Mouse (Mus musculus) lung, adult 18-20 months (tissue): ENCODE data around the gene Cnr1.

Source experiments
- DNase-seq, 2 experiments: peaks; one replicate each; pipeline ENCODE4 v3.0.0; 2022; ENCODE audit warnings: mixed read lengths in 2 of 2

Gene Cnr1

GRCm38 (mm10) chr4:33924234-33924888, at the start of gene Cnr1:
Gene Cnr1 (plus strand): TSS chr4:33924593.
- peak; percentile 20 to 41 for DNase-seq

DNA sequence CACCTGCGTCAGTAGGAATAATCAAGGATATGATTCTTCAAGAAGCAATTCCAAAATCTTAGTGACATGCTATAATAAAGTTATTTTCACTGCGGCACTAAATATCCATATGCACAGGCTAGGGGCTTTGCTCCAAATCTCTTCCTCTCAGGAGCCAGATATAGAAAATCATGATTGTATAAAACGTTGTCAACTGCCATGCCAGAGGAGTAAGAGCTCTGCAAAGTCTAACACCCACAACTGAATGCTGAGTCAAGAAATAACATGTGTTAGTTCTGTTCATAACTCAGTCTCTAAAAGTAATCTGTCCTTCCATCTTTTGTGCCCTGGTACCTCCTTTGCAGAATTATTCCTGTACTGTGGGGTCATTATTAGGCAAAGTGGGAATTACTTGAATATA, 44.4 kb upstream of the Cnr1 start:
- DNase-seq = no peak

GRCm38 (mm10) chr4:33886026-33886425, 38.4 kb upstream of the Cnr1 start:
- DNase-seq = no peak

GRCm38 (mm10) chr4:33889976-33890375, 34.4 kb upstream of the Cnr1 start:
- no peak for DNase-seq

- no peak for DNase-seq
Measured at GRCm38 (mm10) chr4:33892178-33892869, 32.1 kb upstream of the Cnr1 start.

GRCm38 (mm10) chr4:33893841-33894240, 30.6 kb upstream of the Cnr1 start:
- DNase-seq = no peak

DNA sequence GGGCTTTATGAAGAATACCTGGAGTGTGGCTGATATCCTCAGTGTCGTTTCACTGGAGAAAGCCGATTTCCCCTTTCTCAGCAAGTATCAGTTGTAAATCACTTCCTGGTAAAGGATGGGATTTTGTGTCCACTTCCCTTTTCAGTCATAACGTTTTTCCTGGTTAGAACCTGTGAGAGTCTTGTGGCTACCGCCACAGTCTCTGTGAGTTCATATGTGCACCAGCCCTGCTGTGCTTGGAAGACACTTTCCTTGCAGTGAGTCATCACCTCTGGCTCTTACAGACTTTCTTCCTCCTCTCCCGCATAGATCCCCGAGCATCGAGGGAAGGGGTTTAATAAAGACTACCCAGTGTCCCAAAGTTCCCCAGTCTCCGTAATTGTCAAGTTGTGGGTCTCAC, 29.3 kb upstream of the Cnr1 start:
- DNase-seq = no peak

GRCm38 (mm10) chr4:33895491-33895890, 28.9 kb upstream of the Cnr1 start:
- DNase-seq = no peak

- no peak for DNase-seq
Measured at GRCm38 (mm10) chr4:33901659-33902058, 22.7 kb upstream of the Cnr1 start.

DNA sequence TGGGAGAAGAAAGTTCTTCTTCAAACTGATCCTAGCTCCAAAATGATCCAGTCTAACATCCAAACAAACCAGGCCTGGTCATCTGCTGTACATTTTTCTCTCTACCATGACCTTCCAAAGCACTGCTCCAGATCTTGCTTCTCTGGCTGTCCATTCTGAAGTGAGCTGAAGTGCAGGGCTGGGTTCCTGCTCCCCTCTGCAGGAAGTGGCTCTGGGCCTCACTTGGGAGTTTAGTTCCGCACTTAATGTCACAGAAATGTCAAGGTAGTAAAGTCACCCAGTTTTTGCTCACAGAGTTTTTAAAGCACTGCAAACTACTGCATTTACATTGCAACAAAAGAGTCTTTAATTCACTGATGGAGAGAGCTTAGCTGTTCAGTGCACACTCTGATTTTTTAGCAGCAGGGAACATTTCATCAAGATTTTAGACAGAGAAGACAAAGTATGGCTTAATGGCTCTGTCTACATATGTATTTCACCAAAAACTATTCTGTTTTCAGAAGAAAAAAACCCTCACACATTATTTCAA, 20.5 kb upstream of the Cnr1 start:
- no peak for DNase-seq

DNA sequence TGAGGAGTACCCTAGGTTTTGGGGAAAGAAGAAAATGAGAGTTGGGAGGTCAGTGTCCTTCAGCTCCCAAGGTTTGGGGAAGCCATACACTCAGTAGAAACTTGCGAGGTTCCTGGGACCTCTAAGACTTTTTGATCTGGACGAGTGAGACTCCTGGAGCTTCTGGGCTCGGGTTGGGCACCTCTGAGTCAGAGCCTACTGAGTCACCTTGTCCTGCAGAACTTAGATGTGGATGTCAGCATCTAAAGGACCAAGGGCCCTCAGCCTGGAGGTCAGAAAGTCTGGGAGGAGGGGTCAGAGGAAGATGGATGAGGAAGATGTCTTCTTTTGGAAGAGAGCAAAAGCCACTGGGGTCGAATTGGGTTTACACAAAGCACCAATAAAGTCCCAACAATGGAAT, 19.6 kb upstream of the Cnr1 start:
- no peak for DNase-seq

DNA sequence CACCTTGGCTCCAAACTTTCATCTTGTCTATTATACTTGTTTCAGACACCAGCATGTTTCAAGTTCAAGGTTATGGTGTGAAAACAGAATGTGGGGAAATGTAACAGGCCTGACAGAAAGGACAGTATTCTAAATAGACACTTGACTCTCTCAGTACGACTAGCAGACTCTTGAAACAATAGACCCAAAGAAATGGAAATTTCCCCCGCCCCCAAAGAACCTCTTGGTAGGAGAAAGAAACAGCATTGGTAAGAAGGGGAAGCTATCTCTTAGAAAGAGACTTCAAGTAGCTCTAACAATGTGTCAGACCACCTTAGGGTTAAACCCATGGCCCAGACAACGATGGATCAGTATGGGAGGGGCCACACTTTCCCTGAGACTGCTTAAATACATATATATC, 15.6 kb upstream of the Cnr1 start:
- no peak for DNase-seq

- no peak for DNase-seq
Measured at GRCm38 (mm10) chr4:33915730-33916129, 8.7 kb upstream of the Cnr1 start.

GRCm38 (mm10) chr4:33920807-33921206, 3.6 kb upstream of the Cnr1 start:
- no peak for DNase-seq

GRCm38 (mm10) chr4:33923151-33923760, 1.1 kb upstream of the Cnr1 start:
- DNase-seq = no peak

GRCm38 (mm10) chr4:33923761-33924233, 596 bp upstream of the Cnr1 start:
- DNase-seq = no peak

DNA sequence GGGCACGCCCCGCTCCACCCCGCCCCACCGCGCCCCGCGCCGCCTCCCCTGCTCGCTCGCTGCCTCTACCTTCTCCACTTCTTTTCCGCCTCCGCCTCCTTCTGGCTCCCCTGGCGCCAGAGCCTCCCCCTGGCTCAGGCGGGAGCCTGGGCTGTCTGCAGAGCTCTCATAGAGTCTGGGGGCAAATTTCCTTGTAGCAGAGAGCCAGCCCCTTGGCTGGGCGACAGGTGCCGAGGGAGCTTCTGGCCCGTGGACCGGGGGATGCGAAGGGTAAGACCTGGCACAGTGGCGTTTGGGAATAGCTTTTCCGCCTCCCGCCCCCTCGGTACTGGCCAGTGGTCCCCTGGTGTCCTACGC, 474 bp downstream of the Cnr1 start:
- no peak for DNase-seq

DNA sequence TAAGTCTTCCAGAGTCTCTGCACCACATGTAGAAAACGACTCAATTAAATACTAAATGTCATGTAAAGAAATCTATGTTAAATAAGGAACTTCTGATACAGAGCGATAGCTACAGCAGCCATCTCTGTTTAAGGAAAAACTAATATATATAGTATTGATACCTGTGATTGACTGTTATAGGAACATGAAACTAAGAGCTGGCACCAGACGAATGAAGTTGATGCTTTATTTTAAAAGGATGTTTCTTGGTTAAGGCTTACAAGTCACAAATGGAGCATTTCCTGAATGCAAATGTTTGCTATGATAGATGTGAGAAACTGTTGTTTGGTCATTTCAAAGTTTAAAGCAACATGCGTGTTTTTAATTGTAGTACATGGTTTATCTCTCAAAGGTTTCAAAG, 1.1 kb downstream of the Cnr1 start:
- no peak for DNase-seq

DNA sequence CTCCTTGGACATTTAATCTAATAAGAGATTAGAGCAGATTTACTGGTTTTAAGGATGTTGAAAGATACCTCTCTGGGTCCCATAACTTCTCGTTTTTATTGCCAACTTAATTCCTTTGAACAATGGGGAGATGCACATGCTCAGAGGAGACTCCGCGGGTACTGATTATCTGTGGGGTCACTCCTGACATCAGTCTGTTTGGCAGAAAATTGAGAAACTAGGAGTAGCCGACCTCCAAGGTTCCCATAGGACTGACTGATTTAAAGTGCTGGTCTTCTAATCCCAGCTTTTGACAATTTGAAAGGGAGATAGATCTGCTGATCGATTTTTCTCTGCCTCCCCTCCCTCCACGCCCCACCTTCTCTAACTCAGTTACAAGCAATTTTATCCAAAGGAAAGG, 1.6 kb downstream of the Cnr1 start:
- no peak for DNase-seq

- no peak for DNase-seq
Measured at GRCm38 (mm10) chr4:33926730-33927263, 2.4 kb downstream of the Cnr1 start.

- DNase-seq = no peak
Measured at GRCm38 (mm10) chr4:33927644-33928043, 3.3 kb downstream of the Cnr1 start.

DNA sequence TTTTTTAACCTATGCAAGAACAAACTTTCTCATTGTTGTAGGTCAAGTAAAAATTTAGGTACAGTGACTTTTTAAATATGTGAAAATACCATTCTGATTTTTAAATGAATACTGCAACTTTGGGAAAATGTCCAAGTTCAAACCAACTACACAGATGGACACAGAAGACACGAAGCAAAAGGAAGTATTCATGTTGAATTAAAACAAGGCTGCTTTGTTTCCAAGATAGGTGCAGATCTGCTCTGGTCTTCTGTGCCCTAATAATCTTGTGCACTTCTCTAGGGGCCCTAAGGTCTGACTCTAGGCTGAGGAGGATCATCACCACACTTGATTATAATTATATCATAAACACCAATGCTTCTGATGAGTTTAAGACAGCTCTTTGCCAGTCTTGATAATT, 4.1 kb downstream of the Cnr1 start:
- no peak for DNase-seq

DNA sequence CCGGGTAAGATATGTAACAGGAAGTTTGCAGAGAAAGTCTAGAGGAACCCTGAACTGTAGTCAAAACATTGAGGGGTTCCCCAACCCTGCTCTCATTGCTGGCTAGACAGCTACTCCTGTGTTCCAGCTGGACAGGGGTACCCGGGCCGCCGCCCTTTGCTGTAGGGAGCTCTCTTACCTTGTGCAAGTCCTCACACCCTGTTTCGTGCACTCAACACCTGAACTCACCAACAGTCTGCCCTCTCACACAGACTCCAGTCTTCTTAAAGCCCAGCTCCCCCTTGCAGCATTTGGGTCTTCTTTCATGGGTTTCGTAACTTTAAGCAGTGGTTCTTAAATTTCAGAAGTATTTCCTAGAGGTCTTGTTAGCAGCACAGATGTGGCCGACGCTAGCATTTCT, 7.0 kb downstream of the Cnr1 start:
- DNase-seq = no peak

DNA sequence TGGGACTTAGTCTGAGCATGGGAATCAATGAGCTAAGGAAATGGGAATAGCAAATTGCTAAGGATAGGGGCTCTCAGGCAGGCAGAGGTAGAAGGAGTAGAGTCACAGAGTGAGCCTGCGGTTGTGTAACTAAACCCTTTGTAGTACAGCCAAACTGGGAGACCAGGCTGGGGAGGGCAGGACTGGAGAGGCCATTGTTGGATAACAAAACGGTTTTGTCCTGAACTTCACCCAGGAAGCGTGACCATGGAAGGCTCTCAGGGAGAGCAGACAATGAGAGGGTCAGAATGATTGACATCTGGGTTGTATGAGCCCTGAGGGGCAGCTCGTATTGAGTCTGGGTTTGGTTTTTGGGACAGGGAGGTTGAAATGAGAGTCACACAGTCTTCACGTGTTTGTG, 17.2 kb downstream of the Cnr1 start:
- no peak for DNase-seq
